Mouse (Mus musculus): ENCODE measurements around the gene Efcab5. TPM values are rescaled to one million over a fixed set of nuclear protein-coding genes. Genes with fewer than 3 reads are reported as not detected.

Efcab5 gene
- polyA plus RNA-seq (2012; rRNA removed), result 1.1 TPM in 2 replicates

DNA sequence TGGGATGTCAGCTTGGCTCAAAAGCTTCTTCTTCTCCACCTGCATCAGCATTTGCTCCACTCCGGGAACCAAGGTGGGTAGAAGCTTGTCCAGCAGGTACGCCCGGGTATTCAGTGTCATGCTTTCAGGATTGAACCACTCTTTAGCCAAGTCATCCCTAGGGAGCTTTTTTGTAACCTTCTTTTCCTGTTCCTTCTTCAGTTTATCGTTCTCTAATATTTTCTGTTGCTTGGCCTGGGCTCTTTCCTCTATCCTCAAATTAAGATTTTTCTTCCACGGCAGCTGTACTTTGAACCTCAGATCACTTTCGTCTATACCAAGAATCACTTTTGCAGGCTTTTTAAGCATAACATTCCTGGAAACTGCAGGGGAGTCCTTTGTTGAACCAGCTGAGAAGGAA lies at the start of gene Efcab5:
TSS of gene Efcab5 (minus strand) at position 101 of the 400 bp plus-strand sequence.
- TF ChIP-seq CTCF (IDR thresholded peaks at IDR 0.05; ENCODE audit: borderline replicate concordance, control insufficient read depth, extremely low read depth, insufficient read depth, low read length, poor library complexity) (no peak), POLR2A (IDR thresholded peaks at IDR 0.05; ENCODE audit: control insufficient read depth, extremely low read depth, insufficient read depth, low read length, poor library complexity) (no peak)
- no peak within 1 kb of the TSS for H3K4me3 ChIP-seq (ENCODE audit: control insufficient read depth, insufficient read depth, low read length)
- no peaks in the 10 kb centered on the region for H3K4me1 ChIP-seq (replicated peaks; ENCODE audit: control insufficient read depth, insufficient read depth, low read length)
- H3K27me3 ChIP-seq (ENCODE audit: control insufficient read depth, insufficient read depth, low read length), result no peaks in the 10 kb centered on the region
- no peak within 1 kb of the TSS for H3K27ac ChIP-seq (ENCODE audit: control insufficient read depth, insufficient read depth, low read length)
- H3K36me3 ChIP-seq (ENCODE audit: control insufficient read depth, insufficient read depth, low read length), result no peaks in the 10 kb centered on the region
- 91% methylated on average over 6 of the region's 6 CpGs for WGBS
- no peak for DNase-seq

DNA sequence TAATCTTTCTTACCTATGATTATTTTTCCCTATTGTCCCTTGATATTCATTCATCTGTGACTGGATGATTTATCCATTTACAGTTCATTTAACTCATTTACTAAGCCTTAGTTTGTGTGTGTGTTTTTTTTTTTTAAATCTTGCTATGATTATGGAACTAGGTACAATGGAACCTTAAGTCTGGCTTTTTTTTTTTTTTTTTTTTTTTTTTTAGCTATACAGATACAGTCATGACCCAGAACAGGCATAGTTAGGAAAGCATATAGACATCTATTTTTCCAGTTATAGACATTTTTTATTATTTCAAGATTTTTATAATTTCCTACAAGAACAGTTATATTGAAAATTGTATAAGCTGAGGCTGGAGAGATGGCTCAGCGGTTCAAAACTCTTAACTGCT lies 46.5 kb upstream of the Efcab5 start:
- 98% methylated on average over 1 of the region's 1 CpGs for WGBS
- TF ChIP-seq POLR2A (IDR thresholded peaks at IDR 0.05; ENCODE audit: control insufficient read depth, extremely low read depth, insufficient read depth, low read length, poor library complexity) (no peak), CTCF (IDR thresholded peaks at IDR 0.05; ENCODE audit: borderline replicate concordance, control insufficient read depth, extremely low read depth, insufficient read depth, low read length, poor library complexity) (no peak)
- no peak overlapping the region for H3K27ac ChIP-seq (ENCODE audit: control insufficient read depth, insufficient read depth, low read length)
- H3K36me3 ChIP-seq (ENCODE audit: control insufficient read depth, insufficient read depth, low read length), result no peaks in the 10 kb centered on the region
- DNase-seq, result no peak
- H3K4me3 ChIP-seq (ENCODE audit: control insufficient read depth, insufficient read depth, low read length), result no peak overlapping the region
- H3K27me3 ChIP-seq (ENCODE audit: control insufficient read depth, insufficient read depth, low read length), result no peaks in the 10 kb centered on the region
- H3K4me1 ChIP-seq (replicated peaks; ENCODE audit: control insufficient read depth, insufficient read depth, low read length), result no peaks in the 10 kb centered on the region; the same call in 1 of the 2 replicates

- 60% methylated on average over 2 of the region's 2 CpGs for WGBS
- H3K4me3 ChIP-seq (ENCODE audit: control insufficient read depth, insufficient read depth, low read length), result no peak overlapping the region
- no peaks in the 10 kb centered on the region for H3K27me3 ChIP-seq (ENCODE audit: control insufficient read depth, insufficient read depth, low read length)
- H3K36me3 ChIP-seq (ENCODE audit: control insufficient read depth, insufficient read depth, low read length), result no peaks in the 10 kb centered on the region
- TF ChIP-seq POLR2A (IDR thresholded peaks at IDR 0.05; ENCODE audit: control insufficient read depth, extremely low read depth, insufficient read depth, low read length, poor library complexity), result no peak
- TF ChIP-seq CTCF (IDR thresholded peaks at IDR 0.05; ENCODE audit: borderline replicate concordance, control insufficient read depth, extremely low read depth, insufficient read depth, low read length, poor library complexity), result no peak
- DNase-seq, result no peak
- H3K4me1 ChIP-seq (replicated peaks; ENCODE audit: control insufficient read depth, insufficient read depth, low read length), result no peaks in the 10 kb centered on the region
- no peak overlapping the region for H3K27ac ChIP-seq (ENCODE audit: control insufficient read depth, insufficient read depth, low read length)
Observed at GRCm38 (mm10) chr11:77231514-77231913, 42.7 kb upstream of the Efcab5 start.

DNA sequence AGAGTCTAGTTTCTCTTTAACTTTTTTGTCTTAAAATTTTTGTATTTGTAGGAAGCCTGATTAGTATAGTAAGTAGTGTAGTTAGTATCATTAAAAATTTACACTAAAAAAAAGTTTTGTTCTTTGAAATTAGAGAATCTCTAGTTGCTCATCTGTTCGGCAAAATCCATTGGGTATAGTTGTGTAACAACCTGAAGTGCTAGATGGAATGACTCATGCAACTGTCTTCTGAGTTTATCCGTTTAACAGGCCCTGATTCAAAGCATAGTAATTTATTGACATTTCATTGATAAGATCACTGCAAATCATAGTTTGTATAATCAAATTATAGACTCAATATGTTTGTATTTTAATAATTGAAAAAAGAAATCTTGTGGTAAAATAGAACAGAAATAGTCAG lies 42.0 kb upstream of the Efcab5 start:
- 97% methylated on average over 2 of the region's 2 CpGs for WGBS
- H3K27me3 ChIP-seq (ENCODE audit: control insufficient read depth, insufficient read depth, low read length), result no peaks in the 10 kb centered on the region

DNA sequence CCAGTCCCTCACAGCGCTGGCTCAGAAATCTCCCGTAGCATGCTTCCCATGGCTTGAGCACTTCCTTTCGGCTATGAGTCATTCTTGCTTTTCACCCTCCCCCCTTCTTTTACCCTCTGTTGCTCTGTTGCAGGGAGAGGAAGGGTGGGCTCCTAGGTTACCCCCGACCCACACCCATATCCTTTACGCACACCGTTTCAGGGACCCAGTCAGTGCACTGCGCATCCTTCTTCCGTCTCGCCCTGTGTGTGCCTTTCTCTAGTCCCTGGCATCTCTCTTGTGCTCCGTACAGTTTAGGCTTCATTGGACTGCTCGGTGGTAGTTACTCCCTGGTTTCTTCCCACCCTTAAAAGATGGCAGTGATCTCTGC lies 28.0 kb upstream of the Efcab5 start:
- Histone ChIP-seq H3K36me3 (ENCODE audit: control insufficient read depth, insufficient read depth, low read length) (no peaks in the 10 kb centered on the region), H3K27me3 (ENCODE audit: control insufficient read depth, insufficient read depth, low read length) (no peaks in the 10 kb centered on the region), H3K4me1 (replicated peaks; ENCODE audit: control insufficient read depth, insufficient read depth, low read length) (peaks cover 3% of the 10 kb centered on the region; the same call in 1 of the 2 replicates), H3K27ac (ENCODE audit: control insufficient read depth, insufficient read depth, low read length) (peak overlapping the region; percentile 4; the same call in 1 of the 2 replicates), H3K4me3 (ENCODE audit: control insufficient read depth, insufficient read depth, low read length) (peak overlapping the region; percentile 60)
- WGBS, result 1% methylated on average over 11 of the region's 11 CpGs
- TF ChIP-seq CTCF (IDR thresholded peaks at IDR 0.05; ENCODE audit: borderline replicate concordance, control insufficient read depth, extremely low read depth, insufficient read depth, low read length, poor library complexity) (no peak), POLR2A (IDR thresholded peaks at IDR 0.05; ENCODE audit: control insufficient read depth, extremely low read depth, insufficient read depth, low read length, poor library complexity) (no peak)
- no peak for DNase-seq

More for the DNA sequence above, 42.0 kb upstream of the Efcab5 start:
- Histone ChIP-seq H3K27ac (ENCODE audit: control insufficient read depth, insufficient read depth, low read length) (no peak overlapping the region), H3K36me3 (ENCODE audit: control insufficient read depth, insufficient read depth, low read length) (no peaks in the 10 kb centered on the region), H3K4me3 (ENCODE audit: control insufficient read depth, insufficient read depth, low read length) (no peak overlapping the region), H3K4me1 (replicated peaks; ENCODE audit: control insufficient read depth, insufficient read depth, low read length) (no peaks in the 10 kb centered on the region)
- DNase-seq, result no peak
- no peak for TF ChIP-seq CTCF (IDR thresholded peaks at IDR 0.05; ENCODE audit: borderline replicate concordance, control insufficient read depth, extremely low read depth, insufficient read depth, low read length, poor library complexity)
- no peak for TF ChIP-seq POLR2A (IDR thresholded peaks at IDR 0.05; ENCODE audit: control insufficient read depth, extremely low read depth, insufficient read depth, low read length, poor library complexity)

DNA sequence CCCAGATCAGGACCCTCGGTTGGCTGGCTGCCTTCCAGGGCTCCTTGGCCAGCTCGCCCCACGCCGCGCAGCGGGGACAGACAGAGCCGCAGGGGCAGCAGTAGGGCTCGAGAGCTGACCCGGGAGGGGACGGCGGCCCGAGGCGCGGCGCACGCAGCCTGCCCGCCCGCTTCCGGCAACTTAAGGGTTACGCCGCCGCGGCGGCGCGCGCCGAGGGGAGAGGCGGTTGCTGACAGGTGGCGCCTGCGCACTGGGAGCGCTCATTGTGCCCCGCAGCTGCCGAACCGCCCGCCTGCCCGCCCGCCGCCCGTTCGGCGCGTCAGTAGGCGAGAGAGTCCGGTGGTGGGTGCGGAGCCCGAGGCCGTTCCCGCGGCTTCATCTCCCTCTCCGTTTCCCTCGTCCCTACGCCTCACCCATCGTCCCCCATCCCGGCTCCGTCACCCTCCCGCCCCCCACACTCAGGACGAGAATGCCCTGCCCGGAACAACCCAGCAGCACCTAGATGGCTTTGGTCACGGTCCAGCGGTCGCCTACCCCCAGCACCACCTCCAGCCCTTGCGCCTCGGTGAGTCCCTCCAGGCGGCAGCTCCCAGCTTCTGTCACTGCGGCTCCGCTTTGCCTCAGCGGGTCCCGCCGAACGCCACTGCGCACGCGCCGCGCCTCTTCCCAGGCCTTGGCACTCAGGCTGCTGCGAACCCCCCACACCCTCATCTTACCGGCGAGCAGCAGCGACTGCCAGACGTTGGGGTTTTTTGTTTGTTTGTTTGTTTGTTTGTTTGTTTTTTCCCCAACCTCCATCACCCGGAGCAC lies 27.4 kb upstream of the Efcab5 start, which contains the start of gene Ssh2:
TSS of gene Ssh2 (plus strand) at position 337 of the 810 bp plus-strand sequence.
- Histone ChIP-seq H3K4me1 (replicated peaks; ENCODE audit: control insufficient read depth, insufficient read depth, low read length) (peaks cover 3% of the 10 kb centered on the region; the same call in 1 of the 2 replicates), H3K36me3 (ENCODE audit: control insufficient read depth, insufficient read depth, low read length) (no peaks in the 10 kb centered on the region), H3K27me3 (ENCODE audit: control insufficient read depth, insufficient read depth, low read length) (no peaks in the 10 kb centered on the region), H3K27ac (ENCODE audit: control insufficient read depth, insufficient read depth, low read length) (peak within 1 kb of the TSS; percentile 67), H3K4me3 (ENCODE audit: control insufficient read depth, insufficient read depth, low read length) (peak within 1 kb of the TSS; percentile 60)
- under 1% methylated on average over 82 of the region's 82 CpGs for WGBS
- TF ChIP-seq POLR2A (IDR thresholded peaks at IDR 0.05; ENCODE audit: control insufficient read depth, extremely low read depth, insufficient read depth, low read length, poor library complexity), result no peak
- TF ChIP-seq CTCF (IDR thresholded peaks at IDR 0.05; ENCODE audit: borderline replicate concordance, control insufficient read depth, extremely low read depth, insufficient read depth, low read length, poor library complexity), result no peak; the same call in 1 of the 2 replicates
- peak; percentile 82 for DNase-seq
